Mouse (Mus musculus) liver, adult 2 months (tissue): ENCODE results near the gene Hist1h2ab. TPM values are rescaled to one million over a fixed set of nuclear protein-coding genes. Genes with fewer than 3 reads are reported as not detected.

Experiments used
- DNase-seq: peaks from one replicate; pipeline ENCODE4 v3.0.0-alpha.2; 2011; ENCODE audit warnings: low read depth, low spot score; ENCODE audit errors: extremely low read depth
- H3K27ac ChIP-seq: fragments of 200-500 bp; replicated peaks from 2 replicates; pipeline ENCODE4 v1.5.1; 2012; ENCODE audit warnings: low read depth, mild to moderate bottlenecking, control low read depth, inconsistent platforms, low read length; ENCODE audit not compliant: insufficient read depth
- H3K27me3 ChIP-seq: fragments of 200-500 bp; 2 replicates; pipeline ENCODE4 v1.6.1; 2012; ENCODE audit warnings: mild to moderate bottlenecking, moderate library complexity, low read length, inconsistent platforms; ENCODE audit not compliant: control insufficient read depth, insufficient read depth
- H3K36me3 ChIP-seq: fragments of 200-500 bp; 2 replicates; pipeline ENCODE4 v1.6.1; 2012; ENCODE audit warnings: low read length, inconsistent platforms; ENCODE audit not compliant: control insufficient read depth, insufficient read depth
- H3K4me1 ChIP-seq: fragments of 200-500 bp; 2 replicates; pipeline ENCODE4 v1.6.1; 2011; ENCODE audit warnings: low read length; ENCODE audit not compliant: control insufficient read depth, insufficient read depth
- H3K4me3 ChIP-seq: fragments of 200-500 bp; 2 replicates; pipeline ENCODE4 v1.5.1; 2011; ENCODE audit warnings: low read depth, mild to moderate bottlenecking, control low read depth, low read length, moderate library complexity; ENCODE audit not compliant: insufficient read depth
- H3K79me2 ChIP-seq: fragments of 200-500 bp; 2 replicates; pipeline ENCODE4 v1.6.1; 2012; ENCODE audit warnings: inconsistent platforms, mild to moderate bottlenecking, low read length, moderate library complexity; ENCODE audit not compliant: control insufficient read depth, insufficient read depth
- H3K9ac ChIP-seq: fragments of 200-500 bp; 2 replicates; pipeline ENCODE4 v1.6.1; 2012; ENCODE audit warnings: low read depth, mild to moderate bottlenecking, control low read depth, inconsistent platforms, low read length
- CTCF ChIP-seq: fragments of 200-500 bp; IDR thresholded peaks from 2 replicates; pipeline ENCODE4 v1.5.1; 2011; ENCODE audit warnings: low read depth, low read length, control low read depth
- POLR2A ChIP-seq: fragments of 200-500 bp; IDR thresholded peaks from 2 replicates; pipeline ENCODE4 v1.6.1; 2011; ENCODE audit warnings: low read length, control low read depth; ENCODE audit not compliant: insufficient read depth; ENCODE audit errors: extremely low read depth
- WGBS: fragments of 180-500 bp; shearing (Covaris S2); methylation state at CpG from one replicate; pipeline ENCODE4 v1.1.7; 2018; 5-methylcytosine and 5-hydroxymethylcytosine counted together
- polyA plus RNA-seq: library from polyadenylated mRNA; depleted of rRNA; stranded (reverse); fragments of >200 nt; gene quantifications from 2 replicates; pipeline ENCODE4 v1.2.3, GENCODE M21; 2012; rRNA removed
- total RNA-seq: library from RNA; depleted of rRNA; stranded (reverse); fragments of >200 nt; gene quantifications from 2 replicates; pipeline ENCODE4 v1.2.3, GENCODE M21; 2014; rRNA removed

Gene Hist1h2ab
- total and polyA plus RNA-seq, 2 experiments, result 1.0 to 19.4 TPM

GRCm38 (mm10) chr13:23772561-23773313 is 21.8 kb downstream of the Hist1h2ab start:
- Histone ChIP-seq H3K27ac (no peak overlapping the region), H3K4me3 (no peak overlapping the region)
- TF ChIP-seq POLR2A (no peak), CTCF (no peak)

GRCm38 (mm10) chr13:23778339-23778738 is 27.4 kb downstream of the Hist1h2ab start:
- Histone ChIP-seq H3K27ac (no peak overlapping the region), H3K79me2 (no peaks in the 10 kb centered on the region), H3K9ac (no peak overlapping the region), H3K4me3 (no peak overlapping the region), H3K36me3 (no peaks in the 10 kb centered on the region), H3K4me1 (peaks cover 4% of the 10 kb centered on the region; the same call in 1 of the 2 replicates), H3K27me3 (no peaks in the 10 kb centered on the region)
- WGBS, result 59% methylated on average over 7 of the region's 7 CpGs
- TF ChIP-seq CTCF (no peak), POLR2A (no peak)
- DNase-seq, result peak; percentile 85

More at GRCm38 (mm10) chr13:23772561-23773313, 21.8 kb downstream of the Hist1h2ab start:
- Histone ChIP-seq H3K9ac (no peak overlapping the region), H3K36me3 (no peaks in the 10 kb centered on the region), H3K4me1 (no peaks in the 10 kb centered on the region), H3K27me3 (no peaks in the 10 kb centered on the region), H3K79me2 (no peaks in the 10 kb centered on the region)
- WGBS, result 36% methylated on average over 21 of the region's 21 CpGs
- no peak for DNase-seq

- no peak for DNase-seq
- 89% methylated on average over 4 of the region's 4 CpGs for WGBS
- Histone ChIP-seq H3K79me2 (no peaks in the 10 kb centered on the region), H3K27ac (no peak overlapping the region), H3K27me3 (no peaks in the 10 kb centered on the region), H3K4me3 (no peak overlapping the region), H3K4me1 (peaks cover 4% of the 10 kb centered on the region; the same call in 1 of the 2 replicates), H3K36me3 (no peaks in the 10 kb centered on the region), H3K9ac (no peak overlapping the region)
- TF ChIP-seq CTCF, result no peak
- no peak for TF ChIP-seq POLR2A
These were observed 28.1 kb downstream of the Hist1h2ab start for GRCm38 (mm10) chr13:23779025-23779424.

- TF ChIP-seq POLR2A, result no peak
- peak; percentile 50 for TF ChIP-seq CTCF
- Histone ChIP-seq H3K27ac (no peak overlapping the region), H3K27me3 (no peaks in the 10 kb centered on the region), H3K36me3 (no peaks in the 10 kb centered on the region), H3K9ac (no peak overlapping the region; the same call in 1 of the 2 replicates), H3K4me1 (no peaks in the 10 kb centered on the region; the same call in 1 of the 2 replicates), H3K79me2 (no peaks in the 10 kb centered on the region), H3K4me3 (no peak overlapping the region)
- 10% methylated on average over 2 of the region's 2 CpGs for WGBS
- peak; percentile 79 for DNase-seq
These were observed 41.6 kb downstream of the Hist1h2ab start for GRCm38 (mm10) chr13:23792520-23792919.

- no peak overlapping the region for H3K4me3 ChIP-seq
- H3K36me3 ChIP-seq, result no peaks in the 10 kb centered on the region
- H3K4me1 ChIP-seq, result no peaks in the 10 kb centered on the region
- 71% methylated on average over 5 of the region's 5 CpGs for WGBS
- no peak overlapping the region for H3K27ac ChIP-seq
- no peaks in the 10 kb centered on the region; the same call in 1 of the 2 replicates for H3K79me2 ChIP-seq
- no peaks in the 10 kb centered on the region for H3K27me3 ChIP-seq
- no peak overlapping the region for H3K9ac ChIP-seq
- DNase-seq, result no peak
- TF ChIP-seq POLR2A, result no peak
- TF ChIP-seq CTCF, result no peak
These were observed 48.5 kb downstream of the Hist1h2ab start for GRCm38 (mm10) chr13:23799405-23799804.

Other genes with a start within 250 kb of the Hist1h2ab start
Only the 30 nearest of the 37 such genes appear.
- gene Hist1h1d, start 197.9 kb upstream of the Hist1h2ab start, total RNA-seq, result 2.5 and 3.0 TPM in 2 replicates
- gene Hist1h1d, start 197.9 kb upstream of the Hist1h2ab start, polyA plus RNA-seq, result 0.02 and 0.12 TPM in 2 replicates
- 19.9 and 26.8 TPM in 2 replicates for gene Hist1h3e, start 188.8 kb upstream of the Hist1h2ab start, total RNA-seq
- 2.1 and 2.6 TPM in 2 replicates for gene Hist1h3e, start 188.8 kb upstream of the Hist1h2ab start, polyA plus RNA-seq
- gene Hist1h2ae, start 179.9 kb upstream of the Hist1h2ab start, total RNA-seq, result 2.8 and 6.6 TPM in 2 replicates
- gene Hist1h2ae, start 179.9 kb upstream of the Hist1h2ab start, polyA plus RNA-seq, result 0.57 TPM in 2 replicates
- gene Hist1h2bg, start 179.7 kb upstream of the Hist1h2ab start, total RNA-seq, result 37.2 and 44.6 TPM in 2 replicates
- gene Hist1h2bg, start 179.7 kb upstream of the Hist1h2ab start, polyA plus RNA-seq, result 4.0 and 4.4 TPM in 2 replicates
- gene Hist1h2bf, start 176.9 kb upstream of the Hist1h2ab start, total RNA-seq, result 4.6 and 5.4 TPM in 2 replicates
- gene Hist1h2bf, start 176.9 kb upstream of the Hist1h2ab start, polyA plus RNA-seq, result 0.39 TPM in 1 of 2 replicates, not detected in the other
- 5.4 and 11.5 TPM in 2 replicates for gene Hist1h2ad, start 176.7 kb upstream of the Hist1h2ab start, total RNA-seq
- gene Hist1h2ad, start 176.7 kb upstream of the Hist1h2ab start, polyA plus RNA-seq, result 1.1 TPM in 1 of 2 replicates, not detected in the other
- gene Hist1h3d, start 175.4 kb upstream of the Hist1h2ab start, total RNA-seq, result 3.4 and 5.9 TPM in 2 replicates
- gene Hist1h3d, start 175.4 kb upstream of the Hist1h2ab start, polyA plus RNA-seq, result 0.48 and 0.87 TPM in 2 replicates
- 162 and 174 TPM in 2 replicates for gene Hist1h4d, start 169.5 kb upstream of the Hist1h2ab start, total RNA-seq
- gene Hist1h4d, start 169.5 kb upstream of the Hist1h2ab start, polyA plus RNA-seq, result 2.1 and 2.8 TPM in 2 replicates
- 5.4 and 6.6 TPM in 2 replicates for gene Hist1h2be, start 130.0 kb upstream of the Hist1h2ab start, total RNA-seq
- gene Hist1h2be, start 130.0 kb upstream of the Hist1h2ab start, polyA plus RNA-seq, result 0.28 and 0.60 TPM in 2 replicates
- 22.0 and 27.0 TPM in 2 replicates for gene Hist1h1e, start 128.6 kb upstream of the Hist1h2ab start, total RNA-seq
- 0.73 and 0.77 TPM in 2 replicates for gene Hist1h1e, start 128.6 kb upstream of the Hist1h2ab start, polyA plus RNA-seq
- gene Hist1h2ac, start 67.2 kb upstream of the Hist1h2ab start, total RNA-seq, result 4.9 and 6.2 TPM in 2 replicates
- gene Hist1h2ac, start 67.2 kb upstream of the Hist1h2ab start, polyA plus RNA-seq, result 0.12 and 0.22 TPM in 2 replicates
- 228 and 265 TPM in 2 replicates for gene Hist1h2bc, start 66.9 kb upstream of the Hist1h2ab start, total RNA-seq
- 312 and 443 TPM in 2 replicates for gene Hist1h2bc, start 66.9 kb upstream of the Hist1h2ab start, polyA plus RNA-seq
- gene Hist1h1t, start 55.3 kb upstream of the Hist1h2ab start, total RNA-seq, result not detected in 2 replicates
- gene Hist1h1t, start 55.3 kb upstream of the Hist1h2ab start, polyA plus RNA-seq, result not detected in 2 replicates
- gene Hist1h4c, start 52.7 kb upstream of the Hist1h2ab start, total RNA-seq, result 190 and 256 TPM in 2 replicates
- gene Hist1h4c, start 52.7 kb upstream of the Hist1h2ab start, polyA plus RNA-seq, result 0.95 and 3.1 TPM in 2 replicates
- 30.4 and 35.3 TPM in 2 replicates for gene Hfe, start 40.3 kb upstream of the Hist1h2ab start, total RNA-seq
- gene Hfe, start 40.3 kb upstream of the Hist1h2ab start, polyA plus RNA-seq, result 32.6 and 40.9 TPM in 2 replicates
- 43.6 and 68.1 TPM in 2 replicates for gene Hist1h1c, start 12.3 kb upstream of the Hist1h2ab start, total RNA-seq
- gene Hist1h1c, start 12.3 kb upstream of the Hist1h2ab start, polyA plus RNA-seq, result 20.9 and 31.6 TPM in 2 replicates
- 8.0 and 24.1 TPM in 2 replicates for gene Hist1h3c, start 5.5 kb upstream of the Hist1h2ab start, total RNA-seq
- 0.20 and 0.27 TPM in 2 replicates for gene Hist1h3c, start 5.5 kb upstream of the Hist1h2ab start, polyA plus RNA-seq
- gene Hist1h2bb, start 4.4 kb upstream of the Hist1h2ab start, total RNA-seq, result 41.9 and 75.6 TPM in 2 replicates
- 0.41 and 0.55 TPM in 2 replicates for gene Hist1h2bb, start 4.4 kb upstream of the Hist1h2ab start, polyA plus RNA-seq
- 15.2 and 31.1 TPM in 2 replicates for gene Hist1h3b, start 1.1 kb downstream of the Hist1h2ab start, total RNA-seq
- 0.23 and 0.58 TPM in 2 replicates for gene Hist1h3b, start 1.1 kb downstream of the Hist1h2ab start, polyA plus RNA-seq
- gene Hist1h4b, start 5.9 kb downstream of the Hist1h2ab start, total RNA-seq, result 62.4 and 63.4 TPM in 2 replicates
- gene Hist1h4b, start 5.9 kb downstream of the Hist1h2ab start, polyA plus RNA-seq, result 1.2 TPM in 1 of 2 replicates, not detected in the other
- gene Hist1h4a, start 10.1 kb downstream of the Hist1h2ab start, total RNA-seq, result 21.0 and 54.0 TPM in 2 replicates
- 0.76 TPM in 1 of 2 replicates, not detected in the other for gene Hist1h4a, start 10.1 kb downstream of the Hist1h2ab start, polyA plus RNA-seq
- 18.3 and 43.5 TPM in 2 replicates for gene Hist1h3a, start 11.3 kb downstream of the Hist1h2ab start, total RNA-seq
- gene Hist1h3a, start 11.3 kb downstream of the Hist1h2ab start, polyA plus RNA-seq, result 2.0 TPM in 2 replicates
- 5.6 and 6.2 TPM in 2 replicates for gene Hist1h1a, start 12.5 kb downstream of the Hist1h2ab start, total RNA-seq
- gene Hist1h1a, start 12.5 kb downstream of the Hist1h2ab start, polyA plus RNA-seq, result 0.12 TPM in 1 of 2 replicates, not detected in the other
- gene Trim38, start 18.8 kb downstream of the Hist1h2ab start, total RNA-seq, result not detected in 2 replicates
- not detected in 2 replicates for gene Trim38, start 18.8 kb downstream of the Hist1h2ab start, polyA plus RNA-seq
- 175 and 208 TPM in 2 replicates for gene Slc17a2, start 55.9 kb downstream of the Hist1h2ab start, total RNA-seq
- 144 and 189 TPM in 2 replicates for gene Slc17a2, start 55.9 kb downstream of the Hist1h2ab start, polyA plus RNA-seq
- gene Slc17a3, start 88.3 kb downstream of the Hist1h2ab start, total RNA-seq, result 32.8 and 38.1 TPM in 2 replicates
- 34.5 and 39.7 TPM in 2 replicates for gene Slc17a3, start 88.3 kb downstream of the Hist1h2ab start, polyA plus RNA-seq
- 13.3 and 20.1 TPM in 2 replicates for gene Slc17a1, start 116.6 kb downstream of the Hist1h2ab start, total RNA-seq
- 12.9 and 14.5 TPM in 2 replicates for gene Slc17a1, start 116.6 kb downstream of the Hist1h2ab start, polyA plus RNA-seq
- gene Slc17a4, start 163.9 kb downstream of the Hist1h2ab start, total RNA-seq, result 22.4 and 27.4 TPM in 2 replicates
- gene Slc17a4, start 163.9 kb downstream of the Hist1h2ab start, polyA plus RNA-seq, result 52.0 and 60.3 TPM in 2 replicates
- not detected in 2 replicates for gene Hist1h2ba, start 183.0 kb downstream of the Hist1h2ab start, total RNA-seq
- not detected in 2 replicates for gene Hist1h2ba, start 183.0 kb downstream of the Hist1h2ab start, polyA plus RNA-seq
- gene Hist1h2aa, start 183.3 kb downstream of the Hist1h2ab start, total RNA-seq, result not detected in 2 replicates
- gene Hist1h2aa, start 183.3 kb downstream of the Hist1h2ab start, polyA plus RNA-seq, result not detected in 2 replicates